ENCODE assay signal across 20 mouse cellular contexts in genomic region chr15:81192858-81193257, GRCm38 (mm10). TPM values are rescaled to one million over a fixed set of nuclear protein-coding genes. Genes with fewer than 3 reads are reported as not detected.
DNase-seq lines count a peak whose midpoint lies in the region; TF ChIP-seq lines count a peak whose summit lies in the region.
"Had no signal": no experiment of that assay in that cellular context is flagged by ENCODE, and none has a peak within 500 bp of the region (broad histone marks: within the 10 kb centered on the region; RNA-seq: fewer than 3 reads in every experiment).

No protein-coding gene starts in this region.

- peaks cover 14% of the 10 kb centered on the region for H3K4me1 ChIP-seq in embryonic fibroblast, embryonic 13.5 days (ENCODE audit: control insufficient read depth, insufficient read depth, low read length)

- peak overlapping the region; percentile 18 for H3ac ChIP-seq in C2C12 (ENCODE audit: control insufficient read depth, insufficient read length, low read depth)

- peaks cover 27% of the 10 kb centered on the region for H3K79me2 ChIP-seq in C2C12 (ENCODE audit: control insufficient read depth, insufficient read depth)

- H3K27me3 ChIP-seq in C2C12 (ENCODE audit: control insufficient read depth, insufficient read depth, insufficient read length): no peaks in the 10 kb centered on the region
- H3K27me3 ChIP-seq: hindbrain, embryonic 12.5 days; hindbrain, embryonic 15.5 days had no signal

- H3K4me3 ChIP-seq in C2C12 (ENCODE audit: insufficient read depth, poor library complexity, severe bottlenecking): no peak overlapping the region
- H3K4me3 ChIP-seq in embryonic fibroblast, embryonic 13.5 days (ENCODE audit: insufficient read depth, low read length): no peak overlapping the region
- H3K4me3 ChIP-seq: heart, adult 2 months; hindbrain, embryonic 12.5 days; hindbrain, embryonic 15.5 days had no signal

- peaks cover 24% of the 10 kb centered on the region for H3K79me3 ChIP-seq in C2C12 (ENCODE audit: low read depth)

- TF ChIP-seq CTCF in C2C12 (IDR thresholded peaks at IDR 0.05; ENCODE audit: control insufficient read depth, insufficient read depth, insufficient read length): no peak
- TF ChIP-seq CTCF in embryonic fibroblast, embryonic 13.5 days (IDR thresholded peaks at IDR 0.05; ENCODE audit: borderline replicate concordance, insufficient read depth, low read length): no peak

- H3K27ac ChIP-seq in embryonic fibroblast, embryonic 13.5 days (ENCODE audit: insufficient read depth, low read length): peak overlapping the region; percentile 64
- H3K27ac ChIP-seq: heart, adult 2 months; hindbrain, embryonic 12.5 days; hindbrain, embryonic 15.5 days had no signal

- DNase-seq in adrenal gland, adult 2 months: peak; percentile 26
- no peak for DNase-seq in adrenal gland, adult 8-10 months
- no peak for DNase-seq in kidney, postnatal 4 days
- DNase-seq in gastrocnemius, adult 18-20 months (ENCODE audit: low spot score): no peak
- DNase-seq in thymus, postnatal 4 days: no peak
- DNase-seq: cerebellum, adult 18-20 months; cerebellum, adult 9-10 months; cerebellum, postnatal 14 days; forebrain, postnatal 0 days; gastrocnemius, postnatal 25 days; heart, adult 2 months had no signal

- TF ChIP-seq POLR2A in embryonic fibroblast, embryonic 13.5 days (IDR thresholded peaks at IDR 0.05; ENCODE audit: low read depth, low read length): no peak

- H3K36me3 ChIP-seq in C2C12 (ENCODE audit: control insufficient read depth, insufficient read depth): peaks cover 12% of the 10 kb centered on the region
- H3K36me3 ChIP-seq: hindbrain, embryonic 12.5 days; hindbrain, embryonic 15.5 days had no signal

TF ChIP-seq in C2C12, 6 proteins besides CTCF, POLR2A, EP300 and RAD21:
- TF ChIP-seq USF1 (IDR thresholded peaks at IDR 0.05; ENCODE audit: low read depth) (no peak), FOSL1 (IDR thresholded peaks at IDR 0.05; ENCODE audit: insufficient read depth, low read length, poor library complexity, severe bottlenecking) (peak; percentile 24)

RNA-seq across cellular contexts. Expression of gene Mrtfa, which starts 2.3 kb away (rescaled TPM):
- 10 to 100 TPM; 27.3 to 30.0 TPM for total RNA-seq in adrenal gland, adult 2 months (2021)
- 33.0 and 39.6 TPM in 2 replicates for polyA plus RNA-seq in adrenal gland, adult 2 months (2012; rRNA removed)
- total RNA-seq in adrenal gland, adult 8-10 months (2022): 10 to 100 TPM; 23.4 to 48.9 (median 33.4) TPM
- polyA plus RNA-seq in C2C12 (2012; fragmentation: generic; extraction: Trizol): 42.2 TPM
- polyA plus RNA-seq in embryonic fibroblast, embryonic 13.5 days (2011; ENCODE audit: insufficient read length, low read depth, missing spikeins): 36.6 and 38.4 TPM in 2 replicates
- total RNA-seq in gastrocnemius, adult 18-20 months (2021): 10 to 100 TPM; 17.5 to 17.7 TPM

RNA-seq across cellular contexts. Expression of gene Mchr1, which starts 42.4 kb away (rescaled TPM):
- total RNA-seq in adrenal gland, adult 2 months (2021): under 1 TPM; 0.17 to 0.55 TPM
- 0.45 and 0.86 TPM in 2 replicates for polyA plus RNA-seq in adrenal gland, adult 2 months (2012; rRNA removed)
- total RNA-seq in adrenal gland, adult 8-10 months (2022): under 1 TPM; 0.15 to 0.86 (median 0.51) TPM
- polyA plus RNA-seq in C2C12 (2012; fragmentation: generic; extraction: Trizol): 0.81 TPM
- 0.75 and 1.1 TPM in 2 replicates for polyA plus RNA-seq in embryonic fibroblast, embryonic 13.5 days (2011; ENCODE audit: insufficient read length, low read depth, missing spikeins)
- 1 to 10 TPM; 1.5 to 3.3 TPM for total RNA-seq in gastrocnemius, adult 18-20 months (2021)
- total RNA-seq: heart, adult 2 months; heart, postnatal 25 days; hematopoietic stem cell, adult 5-6 weeks had no signal
- polyA plus RNA-seq: heart, adult 2 months; heart, embryonic 11.5 days; heart, embryonic 14.5 days; heart, postnatal 0 days had no signal
